Mouse (Mus musculus) embryonic stem cell, embryonic (primary cell): ENCODE results near the gene Grik4.

ENCODE experiments used
- CTCF ChIA-PET, 4 experiments: fragments of 300-600 bp in 2 of 4; fragments of 350-600 bp in 2 of 4; sonication (Branson Sonifier 250); formaldehyde crosslinking; loops; one replicate each; lab custom pipeline; 2022; ENCODE audit warnings: inconsistent platforms in 2 of 4; lab: Charles Lee
- POLR2A ChIA-PET, 4 experiments: fragments of 300-600 bp in 2 of 4; fragments of 350-600 bp in 2 of 4; sonication (Branson Sonifier 250); formaldehyde crosslinking; loops; one replicate each; lab custom pipeline; 2022; ENCODE audit warnings: antibody characterized with exemption in 4 of 4, inconsistent platforms in 1 of 4; lab: Charles Lee

Grik4 gene

DNA sequence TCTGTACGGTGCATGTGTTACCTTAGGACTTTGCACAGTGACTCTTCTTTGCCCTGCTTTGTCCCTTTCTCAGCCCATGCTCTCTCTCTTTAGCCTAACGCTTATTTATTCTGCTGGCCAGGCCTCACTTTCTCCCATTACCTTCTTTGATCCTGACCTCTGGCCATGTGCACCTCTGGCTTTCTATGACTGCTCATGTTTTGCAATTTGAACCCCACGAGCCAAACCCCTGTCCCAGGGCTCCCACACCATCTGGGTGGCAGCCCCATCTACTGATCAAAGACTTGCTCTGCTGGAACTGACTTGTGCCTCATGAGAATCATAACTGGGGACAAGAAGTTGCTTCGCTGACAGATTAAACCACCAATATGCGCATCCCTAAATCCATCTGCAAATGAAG, 294.4 kb downstream of the Grik4 start:
- ChIA-PET POLR2A (no interaction called here), CTCF (no interaction called here)

DNA sequence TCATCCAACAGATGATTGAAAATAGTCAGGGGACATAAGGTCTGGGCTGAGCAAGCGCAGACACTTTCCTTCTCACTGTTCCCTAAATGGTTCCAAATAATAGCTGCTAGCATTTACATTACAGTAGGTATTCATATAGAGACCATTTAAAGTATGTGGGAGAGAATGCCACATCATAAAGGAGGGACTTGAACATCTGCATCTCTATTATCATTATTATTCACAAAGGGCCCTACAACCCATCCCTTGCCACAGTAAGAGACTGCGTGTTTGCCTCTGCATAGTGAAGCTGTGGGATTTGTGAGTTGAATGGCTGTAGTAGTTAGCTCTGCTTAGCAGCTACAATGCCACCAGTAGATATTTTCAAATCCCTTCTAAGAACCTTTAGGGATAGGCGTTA, 296.2 kb downstream of the Grik4 start:
- CTCF ChIA-PET = interaction anchor here in 1 of 4 experiments (1.3 kb wide), 1 partner anchor 296 kb away, joined by 5 read pairs; the partner anchor contains the start of gene Grik4
- POLR2A ChIA-PET = interaction anchor here in 2 of 4 experiments (0.5 to 1.2 kb wide), 4 partner anchors 12 to 71 kb away, joined by 3 to 6 read pairs (median 3); no protein-coding TSS in a partner anchor

DNA sequence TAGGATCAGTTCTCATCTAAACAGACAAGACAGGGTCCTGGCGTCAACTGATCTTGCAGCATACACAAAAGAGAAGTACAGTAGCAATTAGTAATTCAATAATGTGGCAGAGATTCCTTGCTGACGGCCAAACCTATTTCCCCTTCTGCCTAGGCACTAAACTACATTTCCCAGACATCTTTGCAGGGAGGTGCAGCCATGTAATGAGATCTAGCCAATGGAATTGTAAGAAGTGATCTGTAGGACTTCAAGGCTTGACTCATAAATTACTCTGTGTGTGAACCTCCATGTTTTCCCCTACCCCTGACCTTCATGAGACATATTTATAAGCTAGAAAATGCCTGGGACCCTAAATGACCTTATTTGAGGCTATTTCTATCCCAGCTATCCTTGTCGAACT, 296.7 kb downstream of the Grik4 start:
- POLR2A ChIA-PET = interaction anchor here in 2 of 4 experiments (0.5 to 1.2 kb wide), 2 partner anchors 12 to 14 kb away, joined by 3 to 6 read pairs; no protein-coding TSS in a partner anchor
- CTCF ChIA-PET = interaction anchor here in 1 of 4 experiments (1.3 kb wide), 1 partner anchor 297 kb away, joined by 5 read pairs; the partner anchor contains the start of gene Grik4

DNA sequence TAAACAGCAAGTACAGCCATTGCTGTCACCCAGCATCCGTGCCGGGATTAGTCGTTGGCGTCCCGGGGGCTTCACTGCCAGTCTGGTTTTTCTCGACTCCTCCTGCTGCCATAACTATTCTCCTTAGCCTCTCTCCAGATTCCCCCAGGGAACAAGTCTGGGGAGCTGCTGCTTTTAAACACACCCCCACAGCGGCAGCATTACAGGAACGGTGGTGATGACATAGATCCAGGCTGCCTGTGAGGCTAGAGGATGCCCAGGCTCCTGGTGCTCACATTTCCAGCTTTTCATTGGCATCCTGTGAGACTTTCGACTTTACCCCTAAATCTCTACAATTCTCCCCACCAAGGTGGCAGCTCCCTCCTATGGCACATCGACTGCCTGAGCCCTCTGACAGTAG, 297.5 kb downstream of the Grik4 start:
- CTCF ChIA-PET = interaction anchor here in 1 of 4 experiments (0.6 kb wide), 1 partner anchor 97 kb away, joined by 3 read pairs; no protein-coding TSS in a partner anchor

DNA sequence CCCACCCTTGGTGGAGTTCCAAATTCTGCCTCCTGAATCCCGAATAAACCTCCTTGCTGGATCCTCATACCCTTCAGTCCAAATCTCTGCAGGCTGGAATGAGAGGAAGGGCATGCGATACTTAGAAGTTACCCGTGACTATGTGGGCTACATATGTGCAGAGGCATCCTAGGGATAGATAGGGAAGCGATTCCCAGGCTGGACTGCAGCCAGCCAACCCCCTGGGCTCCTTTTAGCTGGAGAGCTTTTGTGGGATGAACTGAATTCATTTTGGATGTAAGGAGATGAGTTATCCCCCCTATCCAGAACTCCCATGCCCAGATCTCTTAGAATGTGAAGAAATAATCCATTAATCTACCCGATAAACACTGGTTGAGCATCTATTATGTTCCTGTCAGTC, 299.1 kb downstream of the Grik4 start:
- ChIA-PET POLR2A (no interaction called here), CTCF (no interaction called here)

More for the DNA sequence above, 297.5 kb downstream of the Grik4 start:
- POLR2A ChIA-PET = no interaction called here

DNA sequence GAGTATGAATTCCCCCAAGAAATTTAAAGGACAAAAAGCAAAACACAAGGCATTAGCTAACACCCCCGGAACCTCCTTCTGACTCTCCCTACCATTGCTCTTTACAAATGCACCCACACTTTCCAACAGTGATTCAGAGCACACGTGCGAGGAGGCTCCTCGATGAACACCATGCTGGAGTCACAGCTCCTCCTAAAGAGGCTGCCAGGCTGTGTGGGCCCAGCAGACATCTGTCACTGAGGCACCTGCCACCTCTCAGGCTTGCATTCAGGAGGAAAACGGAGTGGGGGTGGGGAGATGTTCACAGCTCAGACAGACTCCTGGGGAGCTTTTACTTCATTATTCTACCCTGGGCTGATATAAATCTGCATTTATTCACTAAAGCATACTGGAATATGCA, 301.5 kb downstream of the Grik4 start:
- CTCF ChIA-PET = no interaction called here
- POLR2A ChIA-PET = no interaction called here

DNA sequence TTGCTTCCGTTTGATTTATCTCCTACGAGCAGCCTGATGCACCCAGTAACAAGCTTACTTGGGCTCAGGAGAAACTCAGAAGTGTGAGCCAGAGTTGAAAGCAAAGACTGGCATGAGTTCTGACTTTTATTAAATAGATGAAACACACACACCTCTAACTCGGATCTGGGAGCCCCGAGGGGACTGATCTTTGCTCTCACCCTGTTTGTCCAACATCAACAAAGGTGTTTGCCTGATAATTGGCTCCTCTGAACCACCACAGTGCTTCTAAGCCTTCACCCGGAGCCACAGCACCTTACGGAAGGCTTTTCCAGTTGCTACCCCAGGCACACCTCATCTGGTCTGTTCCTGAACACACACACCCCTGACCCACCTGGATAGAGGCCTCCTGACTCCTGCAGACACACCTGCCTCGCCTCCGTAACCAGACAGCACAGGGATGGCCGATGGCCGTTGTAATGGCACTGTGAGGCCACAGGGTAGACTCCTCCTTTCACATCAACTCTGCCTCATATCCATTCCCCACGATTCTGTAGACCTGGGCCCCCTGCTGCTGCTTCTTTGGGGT, 302.7 kb downstream of the Grik4 start:
- ChIA-PET POLR2A (no interaction called here), CTCF (no interaction called here)

DNA sequence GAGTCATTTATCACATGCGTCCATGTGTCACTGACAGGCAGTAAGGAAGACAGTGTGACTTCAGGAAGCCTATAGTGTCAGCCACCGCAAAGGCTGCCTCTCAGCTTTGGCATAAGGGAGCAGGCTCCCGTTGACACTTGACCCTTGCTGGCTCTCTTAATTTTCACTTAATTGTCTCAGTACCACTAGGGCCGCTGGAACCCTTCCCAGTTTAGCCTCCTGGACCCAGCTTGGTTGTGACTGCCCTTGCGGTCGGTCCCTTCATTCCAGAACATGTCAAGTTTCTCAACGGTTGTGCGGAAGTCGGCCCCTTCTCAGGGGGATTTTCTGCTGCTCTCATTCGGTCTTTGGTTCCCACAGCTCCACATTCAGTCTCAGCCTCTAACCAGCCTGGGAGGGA, 307.8 kb downstream of the Grik4 start:
- CTCF ChIA-PET = no interaction called here
- POLR2A ChIA-PET = no interaction called here

DNA sequence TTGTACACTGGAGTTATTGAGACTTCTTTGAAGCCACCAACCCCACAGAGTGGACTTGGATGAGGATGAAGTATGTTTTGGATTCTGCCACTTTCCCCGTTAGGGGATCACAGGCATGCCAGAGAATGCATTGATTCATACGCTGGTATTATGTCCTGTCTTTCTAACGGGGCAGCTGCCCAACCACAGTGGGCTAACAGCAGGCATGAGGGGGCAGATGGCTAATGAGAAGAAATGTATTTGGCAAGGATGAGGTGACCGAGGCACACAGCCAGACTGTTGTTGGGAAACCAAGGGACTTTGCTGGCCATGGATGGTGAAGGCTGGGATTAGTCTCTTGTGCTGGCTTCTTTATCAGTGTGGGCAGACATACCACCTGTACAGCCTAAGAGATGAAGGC, 312.8 kb downstream of the Grik4 start:
- ChIA-PET CTCF (no interaction called here), POLR2A (no interaction called here)

DNA sequence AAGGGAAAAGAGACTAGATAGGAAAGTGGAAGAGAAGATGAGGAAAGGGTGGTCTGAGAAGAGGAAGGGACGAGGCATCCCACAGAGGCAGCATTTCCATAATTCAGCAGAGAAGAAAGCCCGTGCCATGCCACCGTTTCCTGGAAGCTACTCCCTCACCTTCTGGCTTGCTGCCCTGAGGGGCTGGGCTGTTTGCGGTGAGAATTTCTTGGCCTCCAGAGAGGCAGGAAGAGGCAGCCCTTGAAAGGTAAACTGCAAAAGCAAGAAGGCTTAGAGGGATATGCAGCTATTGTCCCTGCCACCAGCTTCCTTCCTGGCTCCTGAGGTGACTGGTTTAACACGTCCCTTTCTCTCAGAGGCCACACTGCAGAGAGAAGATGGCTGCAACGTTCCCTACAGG, 316.7 kb downstream of the Grik4 start:
- CTCF ChIA-PET = interaction anchor here in 1 of 4 experiments (1.6 kb wide), 1 partner anchor 317 kb away, joined by 6 read pairs; the partner anchor contains the start of gene Grik4
- POLR2A ChIA-PET = interaction anchor here in 1 of 4 experiments (0.6 kb wide), 1 partner anchor 53 kb away, joined by 8 read pairs; no protein-coding TSS in a partner anchor

DNA sequence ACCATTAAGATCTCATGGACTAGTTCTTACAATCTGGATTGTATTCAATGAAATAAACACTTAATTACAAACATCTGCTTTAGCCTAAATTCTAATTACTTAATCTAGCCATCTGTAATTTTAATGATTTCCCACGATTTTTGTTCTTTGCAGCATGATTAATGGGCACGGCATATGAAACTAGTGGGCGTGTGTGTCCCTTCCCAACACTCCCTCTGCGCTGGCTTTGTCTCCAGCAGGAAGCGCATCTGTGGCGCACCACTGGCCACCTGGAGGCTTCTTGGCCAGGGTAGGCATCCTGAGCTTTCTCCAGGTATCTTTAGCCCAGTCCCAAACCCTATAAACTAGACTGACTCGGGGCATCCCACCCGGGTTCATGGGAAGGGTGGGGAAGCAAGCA, 317.1 kb downstream of the Grik4 start:
- CTCF ChIA-PET = interaction anchor here in 1 of 4 experiments (1.6 kb wide), 1 partner anchor 317 kb away, joined by 6 read pairs; the partner anchor contains the start of gene Grik4

DNA sequence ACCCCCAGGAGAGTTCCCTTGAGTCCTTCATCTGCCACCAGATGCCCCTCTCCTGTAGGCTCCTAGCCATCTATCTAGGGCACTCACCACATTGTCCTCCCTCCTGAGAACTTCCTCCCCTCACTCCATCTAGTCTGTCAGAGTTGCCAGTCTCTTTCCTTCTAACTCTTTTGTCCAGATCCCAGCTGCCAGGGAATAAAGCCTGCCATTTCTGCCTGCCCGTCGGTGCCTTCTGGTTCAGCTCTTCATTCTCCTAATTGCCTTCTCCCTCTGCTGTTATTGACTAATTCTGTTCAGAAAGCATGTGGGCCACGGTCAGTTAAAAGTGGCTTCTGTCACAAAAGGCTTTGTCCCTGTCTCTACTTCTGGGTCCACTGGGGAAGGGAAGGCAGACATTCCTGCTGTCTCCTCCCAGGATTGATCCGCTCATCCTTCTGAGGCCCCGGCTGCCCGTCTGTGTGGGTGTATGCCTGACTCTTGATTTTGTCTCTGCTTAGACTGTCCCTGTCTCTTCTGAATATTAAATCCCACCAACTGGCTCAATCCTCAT, 318.0 kb downstream of the Grik4 start:
- CTCF ChIA-PET = no interaction called here
- POLR2A ChIA-PET = no interaction called here

More for the DNA sequence above, 317.1 kb downstream of the Grik4 start:
- POLR2A ChIA-PET = no interaction called here

DNA sequence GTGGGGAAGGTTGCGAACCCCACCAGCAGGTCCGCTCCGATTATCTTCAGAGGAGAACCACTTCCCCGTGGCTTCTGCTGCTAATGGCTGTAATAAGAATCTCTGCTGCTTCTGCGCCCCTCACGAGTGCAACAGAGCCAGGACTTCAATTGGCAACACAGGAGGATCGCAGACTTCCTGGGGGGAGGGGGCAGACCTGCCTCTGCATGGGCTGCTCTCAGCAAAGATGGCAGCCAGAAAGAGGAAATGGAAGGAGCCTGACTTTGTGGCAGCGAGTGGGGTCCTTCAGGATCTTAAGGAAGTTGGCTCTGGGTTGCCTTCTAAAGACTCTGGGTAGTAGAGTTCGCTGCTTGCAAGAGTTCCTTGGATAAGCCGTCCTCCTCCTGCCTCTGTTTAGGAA, 329.9 kb downstream of the Grik4 start:
- ChIA-PET POLR2A (no interaction called here), CTCF (no interaction called here)

DNA sequence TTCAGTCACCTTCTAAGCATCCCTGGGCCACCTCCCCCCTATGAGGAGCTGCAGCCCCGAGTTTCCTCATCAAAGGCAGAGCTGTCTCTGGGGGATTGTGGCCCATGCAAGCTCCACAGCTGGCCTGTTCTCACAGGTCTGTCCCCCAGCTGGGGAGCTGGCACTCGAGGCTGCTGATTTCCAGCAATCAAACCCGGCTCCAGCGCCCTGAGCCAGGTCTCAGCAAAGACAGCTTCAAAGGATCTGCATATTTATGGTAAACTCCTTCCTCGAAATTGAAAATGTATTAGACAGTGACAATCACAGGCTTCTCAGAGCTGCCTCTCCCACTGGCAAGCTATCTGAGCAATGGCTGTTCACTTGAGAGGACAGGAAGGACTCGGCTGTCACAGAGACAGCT, 330.5 kb downstream of the Grik4 start:
- POLR2A ChIA-PET = no interaction called here
- CTCF ChIA-PET = no interaction called here

DNA sequence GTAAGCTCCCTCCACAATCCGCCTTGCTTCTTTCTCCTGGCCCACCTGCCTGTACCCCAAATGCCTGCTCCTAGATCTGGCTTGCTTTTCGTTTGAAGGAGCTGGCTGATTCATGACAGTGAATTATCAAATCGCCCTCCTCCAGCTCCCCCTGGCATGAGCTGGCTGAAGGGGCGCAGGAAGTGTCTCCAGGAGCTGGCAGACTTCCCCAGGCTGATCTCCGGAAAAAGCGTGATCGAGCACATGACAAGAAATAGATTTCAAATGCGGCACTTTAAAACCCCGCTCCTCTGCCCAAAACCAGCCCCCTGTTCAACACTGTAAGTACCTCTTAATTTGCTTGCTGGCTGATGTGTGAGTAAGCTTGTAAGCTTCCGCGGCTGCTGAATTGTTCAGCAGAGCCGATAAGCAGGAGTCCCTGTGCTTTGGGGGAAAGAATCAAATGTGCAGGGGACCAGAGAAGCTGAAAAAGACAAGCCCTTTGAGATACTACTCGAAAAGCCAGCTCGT, 331.8 kb downstream of the Grik4 start:
- CTCF ChIA-PET = interaction anchor here in 2 of 4 experiments (0.7 to 1.5 kb wide), 2 partner anchors 332 to 502 kb away, joined by 4 read pairs; partner anchors contain the start of gene Grik4 (in 1 of the 2)

DNA sequence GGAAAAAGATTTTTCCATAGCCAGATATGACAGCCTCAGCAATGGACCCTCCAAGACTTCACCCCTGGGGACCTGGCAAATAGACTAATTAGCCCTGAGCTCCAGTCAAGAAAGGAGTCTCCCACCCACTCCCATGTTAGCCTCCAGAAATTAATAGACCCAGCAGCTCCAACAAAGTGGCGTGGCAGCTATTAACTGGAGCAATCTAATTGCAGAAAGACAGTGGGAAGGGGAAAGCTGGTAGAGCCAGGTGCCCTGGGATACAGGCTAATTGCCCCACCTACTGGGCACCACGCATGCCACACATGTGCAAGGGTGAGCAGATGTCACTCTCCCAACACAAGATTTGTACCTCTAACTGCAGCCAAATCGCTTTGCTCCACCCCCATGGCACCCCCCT, 342.8 kb downstream of the Grik4 start:
- CTCF ChIA-PET = interaction anchor here in 2 of 4 experiments (0.8 to 1.5 kb wide), 4 partner anchors 14 to 343 kb away, joined by 3 to 5 read pairs (median 3); partner anchors contain the start of gene Grik4 (in 1 of the 2)

More for the DNA sequence above, 331.8 kb downstream of the Grik4 start:
- POLR2A ChIA-PET = interaction anchor here in 2 of 4 experiments (0.6 to 0.8 kb wide), 2 partner anchors 11 to 218 kb away, joined by 3 to 10 read pairs; no protein-coding TSS in a partner anchor

DNA sequence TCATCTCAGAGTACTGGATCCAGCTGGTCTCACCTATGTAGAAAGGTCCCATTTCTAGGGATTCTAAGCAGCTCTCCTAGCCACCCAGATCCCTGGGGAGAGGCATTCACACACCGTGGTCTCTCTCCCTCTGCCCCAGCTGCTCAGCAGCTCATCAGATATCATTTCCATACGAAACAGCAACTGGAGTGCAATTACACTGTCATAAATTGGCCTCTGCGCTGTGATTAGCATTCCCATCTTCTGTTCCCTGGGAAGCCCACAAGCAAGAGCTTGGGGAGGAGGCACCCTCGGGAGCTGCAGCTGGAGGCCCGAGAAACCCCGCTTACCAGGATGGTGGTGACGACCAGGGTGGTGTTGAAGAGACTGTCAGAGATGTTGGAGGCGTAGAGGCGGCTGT, 346.8 kb downstream of the Grik4 start:
- POLR2A ChIA-PET = no interaction called here
- CTCF ChIA-PET = no interaction called here

More for the DNA sequence above, 342.8 kb downstream of the Grik4 start:
- POLR2A ChIA-PET = no interaction called here

DNA sequence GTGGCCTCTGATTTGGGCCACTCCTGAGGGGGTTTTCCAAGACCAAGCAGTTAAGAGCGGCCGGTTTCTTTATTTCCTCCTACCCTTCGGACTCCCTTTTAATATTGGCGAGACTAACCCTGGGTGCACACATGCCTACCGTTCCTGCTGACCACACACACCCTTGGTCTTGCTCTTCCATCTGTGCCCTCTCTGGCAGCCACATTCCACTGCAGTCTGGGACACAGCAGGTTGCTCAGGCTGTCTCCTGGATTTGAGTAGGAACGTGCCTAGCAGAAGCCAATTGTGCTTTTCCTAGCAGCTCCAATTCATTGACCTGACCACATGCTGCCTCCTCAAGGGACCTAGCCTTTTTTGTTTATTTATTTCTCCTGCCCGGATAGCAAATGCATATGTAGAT, 365.8 kb downstream of the Grik4 start:
- ChIA-PET POLR2A (no interaction called here), CTCF (no interaction called here)

DNA sequence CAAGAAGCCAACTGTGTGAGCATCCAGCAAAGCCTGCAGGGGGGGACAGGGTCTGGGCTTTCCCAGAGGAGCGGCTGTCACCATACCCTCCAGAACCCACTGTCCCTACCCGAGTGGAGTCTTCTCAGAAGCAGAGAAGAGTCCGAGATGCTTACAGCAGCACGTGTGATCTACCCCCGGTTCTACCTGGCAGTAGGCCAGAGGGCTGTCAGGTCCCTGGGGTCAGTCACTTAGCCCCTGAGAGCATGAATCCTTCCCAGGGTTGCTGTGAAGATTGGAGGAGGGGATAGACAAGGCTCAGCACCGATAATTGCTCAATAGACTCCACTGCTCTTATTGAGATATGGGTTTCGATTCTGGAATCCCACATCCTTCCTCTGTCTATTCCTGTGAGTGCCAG, 366.2 kb downstream of the Grik4 start:
- ChIA-PET POLR2A (no interaction called here), CTCF (interaction anchor here in 1 of 4 experiments (1.3 kb wide), 1 partner anchor 367 kb away, joined by 3 read pairs; no protein-coding TSS in a partner anchor)
